ENCODE assay signal across 25 mouse cellular contexts in genomic region chr5:32014786-32015185, GRCm38 (mm10).
"Had no signal": no experiment of that assay in that cellular context is flagged by ENCODE, and none has a peak within 500 bp of the region (broad histone marks: within the 10 kb centered on the region; RNA-seq: fewer than 3 reads in every experiment).

No protein-coding gene starts in this region.

- H3K4me2 ChIP-seq: liver, embryonic 15.5 days; lung, embryonic 15.5 days; midbrain, embryonic 11.5 days; midbrain, embryonic 13.5 days; neural tube, embryonic 13.5 days; neural tube, embryonic 15.5 days; stomach, embryonic 15.5 days had no signal

- H3K4me1 ChIP-seq: liver, embryonic 15.5 days; lung, embryonic 15.5 days; midbrain, embryonic 13.5 days; neural tube, embryonic 13.5 days; neural tube, embryonic 15.5 days; stomach, embryonic 15.5 days had no signal

- H3K27me3 ChIP-seq: liver, embryonic 15.5 days; lung, embryonic 15.5 days; megakaryocyte, embryonic 14.5 days; midbrain, embryonic 13.5 days; neural tube, embryonic 13.5 days; neural tube, embryonic 15.5 days; stomach, embryonic 15.5 days had no signal

- ATAC-seq: liver, postnatal 0 days; lung, postnatal 0 days; midbrain, embryonic 13.5 days; midbrain, embryonic 16.5 days had no signal

- H3K9me3 ChIP-seq: liver, embryonic 15.5 days; lung, embryonic 15.5 days; megakaryocyte, embryonic 14.5 days; midbrain, embryonic 13.5 days; neural tube, embryonic 13.5 days; neural tube, embryonic 15.5 days; stomach, embryonic 15.5 days had no signal

- H3K4me3 ChIP-seq: liver, embryonic 15.5 days; lung, embryonic 15.5 days; megakaryocyte, embryonic 14.5 days; midbrain, embryonic 13.5 days; myocyte; neural tube, embryonic 13.5 days; neural tube, embryonic 15.5 days; stomach, embryonic 15.5 days had no signal

- DNase-seq: liver, postnatal 0 days; lung, adult 2 months; lung, postnatal 14 days; lung, postnatal 36 days; retina, postnatal 1 day; right cerebral cortex, adult 18-20 months; right cerebral cortex, postnatal 25 days; right cerebral cortex, postnatal 4 days; spleen, adult 18-20 months; thymus, adult 2 months; thymus, postnatal 25 days; thymus, postnatal 4 days had no signal

- H3K36me3 ChIP-seq: liver, embryonic 15.5 days; lung, embryonic 15.5 days; midbrain, embryonic 13.5 days; neural tube, embryonic 13.5 days; neural tube, embryonic 15.5 days; stomach, embryonic 15.5 days had no signal

- H3K27ac ChIP-seq: liver, embryonic 15.5 days; lung, embryonic 15.5 days; macrophage; midbrain, embryonic 13.5 days; neural tube, embryonic 13.5 days; neural tube, embryonic 15.5 days; stomach, embryonic 15.5 days; stomach, postnatal 0 days had no signal

- H3K9ac ChIP-seq: liver, embryonic 15.5 days; liver, postnatal 0 days; lung, embryonic 15.5 days; midbrain, embryonic 13.5 days; neural tube, embryonic 13.5 days; neural tube, embryonic 15.5 days; stomach, embryonic 15.5 days had no signal
